Mouse (Mus musculus) liver, embryonic 14.5 days (tissue): ENCODE measurements at regions not wholly inside any gene's neighbourhood (a gene's known extent, or its start where the extent isn't known, plus 50 kb on each side); places are given as distances from the start of the nearest gene placed in this dataset.
A peak's percentile ranks its signal among the peaks of the same experiment; 100 is the strongest.

Source experiments
- ATAC-seq: fragments of 200-750 bp; cut with Nextera tagmentation; 2 replicates; pipeline ENCODE4 v1.8.0; 2017; ENCODE audit warnings: moderate number of reproducible peaks, mild to moderate bottlenecking, moderate library complexity; ENCODE audit not compliant: insufficient read depth
- DNase-seq, 3 experiments: peaks; one replicate each; pipeline ENCODE4 v3.0.0-alpha.2; 2012 to 2013; ENCODE audit warnings: low read depth in 3 of 3, low spot score in 3 of 3
- H3K27ac ChIP-seq: fragments of 300-500 bp; sonication (generic); 2 replicates; pipeline ENCODE4 v1.5.1; 2014; ENCODE audit warnings: moderate library complexity, mild to moderate bottlenecking, control low read depth, inconsistent platforms
- H3K27me3 ChIP-seq: fragments of 300-500 bp; sonication (generic); 2 replicates; pipeline ENCODE4 v1.6.1; 2014; ENCODE audit warnings: mild to moderate bottlenecking, low read length, moderate library complexity; ENCODE audit not compliant: control insufficient read depth, insufficient read depth
- H3K36me3 ChIP-seq: fragments of 300-500 bp; sonication (generic); replicated peaks from 2 replicates; pipeline ENCODE4 v1.6.1; 2014; ENCODE audit warnings: low read depth; ENCODE audit not compliant: control insufficient read depth, insufficient read depth
- H3K4me1 ChIP-seq, 2 experiments: fragments of 200-500 bp in 1 of 2; fragments of 300-500 bp in 1 of 2; sonication (generic) in 1 of 2; replicated peaks; 2 replicates each; pipeline ENCODE4 v1.6.1; 2012 to 2014; ENCODE audit warnings: antibody characterized with exemption in 1 of 2, inconsistent platforms in 1 of 2, low read length in 1 of 2; ENCODE audit not compliant: control insufficient read depth in 2 of 2, insufficient read depth in 2 of 2
- H3K4me2 ChIP-seq: fragments of 300-500 bp; sonication (generic); 2 replicates; pipeline ENCODE4 v1.6.1; 2014; ENCODE audit warnings: low read depth, mild to moderate bottlenecking, control low read depth, moderate library complexity
- H3K4me3 ChIP-seq, 2 experiments: fragments of 200-500 bp in 1 of 2; fragments of 300-500 bp in 1 of 2; sonication (generic) in 1 of 2; 2 replicates each; pipeline ENCODE4 v1.5.1; 2012 to 2014; ENCODE audit warnings: low read depth in 2 of 2, low read length in 2 of 2, mild to moderate bottlenecking in 2 of 2, control low read depth in 1 of 2, inconsistent platforms in 1 of 2, moderate library complexity in 1 of 2; ENCODE audit not compliant: insufficient read depth in 1 of 2
- H3K9ac ChIP-seq: fragments of 300-500 bp; sonication (generic); replicated peaks from 2 replicates; pipeline ENCODE4 v1.6.1; 2014; ENCODE audit warnings: mild to moderate bottlenecking, control low read depth, moderate library complexity
- H3K9me3 ChIP-seq: fragments of 300-500 bp; sonication (generic); 2 replicates; pipeline ENCODE4 v1.6.1; 2016; ENCODE audit warnings: low read length, mixed read lengths; ENCODE audit not compliant: control insufficient read depth
- CTCF ChIP-seq: IDR thresholded peaks from 2 replicates; pipeline ENCODE4 v1.5.1; 2016; ENCODE audit warnings: antibody characterized with exemption, low read depth, control low read depth
- EP300 ChIP-seq: IDR thresholded peaks from 2 replicates; pipeline ENCODE4 v1.6.1; 2016; ENCODE audit warnings: antibody characterized with exemption, low read depth
- WGBS: fragments of 180-500 bp; shearing (Covaris S2); extraction: QIAGEN DNeasy Blood & Tissue Kit; methylation state at CpG from one replicate; pipeline ENCODE4 v1.1.7; 2014; ENCODE audit not compliant: insufficient replicate concordance; 5-methylcytosine and 5-hydroxymethylcytosine counted together

GRCm38 (mm10) chr13:52327734-52328133, 203.3 kb downstream of the Diras2 start:
- no peaks in the 10 kb centered on the region for H3K4me1 ChIP-seq
- no peak for DNase-seq
- H3K9ac ChIP-seq = no peak overlapping the region
- TF ChIP-seq CTCF (no peak), EP300 (no peak)
- ATAC-seq = no peak
- H3K4me3 ChIP-seq = no peak overlapping the region
- no peaks in the 10 kb centered on the region for H3K9me3 ChIP-seq
- H3K27me3 ChIP-seq = no peaks in the 10 kb centered on the region
- WGBS = 74% methylated on average over 9 of the region's 9 CpGs
- no peak overlapping the region for H3K27ac ChIP-seq
- H3K4me2 ChIP-seq = no peak overlapping the region
- no peaks in the 10 kb centered on the region for H3K36me3 ChIP-seq

GRCm38 (mm10) chr13:52328766-52329165, 202.3 kb downstream of the Diras2 start:
- H3K36me3 ChIP-seq = no peaks in the 10 kb centered on the region
- no peak overlapping the region for H3K4me3 ChIP-seq
- H3K4me1 ChIP-seq = no peaks in the 10 kb centered on the region
- no peak for TF ChIP-seq CTCF
- no peak for TF ChIP-seq EP300
- H3K9ac ChIP-seq = no peak overlapping the region
- H3K27me3 ChIP-seq = no peaks in the 10 kb centered on the region
- DNase-seq = no peak
- no peak overlapping the region for H3K4me2 ChIP-seq
- H3K27ac ChIP-seq = no peak overlapping the region
- H3K9me3 ChIP-seq = no peaks in the 10 kb centered on the region
- 55% methylated on average over 8 of the region's 8 CpGs for WGBS
- no peak for ATAC-seq

DNA sequence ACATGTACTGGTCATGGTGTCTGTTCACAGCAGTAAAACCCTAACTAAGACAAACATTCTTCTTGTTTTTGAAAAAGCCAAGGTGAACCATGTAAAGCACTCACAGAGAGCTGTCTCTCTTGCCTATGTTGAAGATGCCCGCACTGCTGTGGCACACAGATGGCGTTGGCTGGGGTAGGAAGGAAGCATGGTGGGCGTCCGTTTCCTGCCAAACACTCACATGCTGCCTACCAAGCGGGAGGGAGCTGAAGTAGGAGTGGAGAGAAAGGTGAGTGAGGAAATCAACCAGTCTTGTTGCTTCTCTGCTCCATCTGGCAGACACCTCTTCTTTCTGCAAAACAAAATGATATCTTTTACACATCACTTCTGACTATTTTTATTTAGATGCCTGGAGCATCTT, 200.0 kb downstream of the Diras2 start:
- 31% methylated on average over 5 of the region's 5 CpGs for WGBS
- Histone ChIP-seq H3K4me1 (no peaks in the 10 kb centered on the region), H3K9me3 (no peaks in the 10 kb centered on the region), H3K27ac (no peak overlapping the region), H3K4me2 (no peak overlapping the region), H3K9ac (no peak overlapping the region), H3K27me3 (no peaks in the 10 kb centered on the region), H3K4me3 (no peak overlapping the region), H3K36me3 (no peaks in the 10 kb centered on the region)
- TF ChIP-seq EP300 = no peak
- no peak for TF ChIP-seq CTCF
- ATAC-seq (no peak), DNase-seq (no peak)

- H3K27ac ChIP-seq = no peak overlapping the region
These were observed 196.1 kb downstream of the Diras2 start for GRCm38 (mm10) chr13:52334962-52335361.

DNA sequence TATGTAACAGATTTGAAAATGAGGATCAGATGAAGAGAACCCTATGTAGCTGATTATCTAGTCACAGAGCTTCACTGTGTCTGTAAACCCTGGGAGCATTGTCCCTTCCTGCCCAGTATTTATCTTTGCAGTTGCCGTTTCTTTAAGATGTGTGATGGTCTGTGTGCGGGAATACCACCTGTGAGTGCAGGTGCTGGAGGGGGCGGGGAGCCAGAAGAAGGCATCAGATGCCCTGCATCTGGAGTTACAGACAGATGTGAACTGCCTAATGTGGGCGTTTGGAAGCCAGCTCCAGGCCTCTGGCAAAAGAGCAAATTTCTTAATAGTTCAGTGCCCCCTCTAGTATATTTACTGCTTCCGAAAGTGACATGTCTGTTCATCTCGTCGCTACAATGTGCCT, 193.1 kb downstream of the Diras2 start:
- Histone ChIP-seq H3K27ac (no peak overlapping the region), H3K27me3 (no peaks in the 10 kb centered on the region), H3K4me2 (no peak overlapping the region), H3K4me3 (no peak overlapping the region), H3K9ac (no peak overlapping the region), H3K9me3 (no peaks in the 10 kb centered on the region), H3K36me3 (no peaks in the 10 kb centered on the region), H3K4me1 (no peaks in the 10 kb centered on the region)
- TF ChIP-seq CTCF = no peak
- no peak for TF ChIP-seq EP300
- DNase-seq (no peak), ATAC-seq (no peak)
- 55% methylated on average over 7 of the region's 7 CpGs for WGBS

More at GRCm38 (mm10) chr13:52334962-52335361, 196.1 kb downstream of the Diras2 start:
- Histone ChIP-seq H3K4me1 (no peaks in the 10 kb centered on the region), H3K9ac (no peak overlapping the region), H3K27me3 (no peaks in the 10 kb centered on the region), H3K4me3 (no peak overlapping the region), H3K9me3 (no peaks in the 10 kb centered on the region), H3K36me3 (no peaks in the 10 kb centered on the region), H3K4me2 (no peak overlapping the region)
- ATAC-seq (no peak), DNase-seq (peak in 1 of 3 experiments; percentile 1)
- 18% methylated on average over 3 of the region's 3 CpGs for WGBS
- TF ChIP-seq CTCF (no peak), EP300 (no peak)

- H3K4me1 ChIP-seq = no peaks in the 10 kb centered on the region
- no peak for ATAC-seq
- H3K27me3 ChIP-seq = no peaks in the 10 kb centered on the region
- H3K4me2 ChIP-seq = no peak overlapping the region
- H3K9ac ChIP-seq = no peak overlapping the region
- H3K4me3 ChIP-seq = no peak overlapping the region
- no peaks in the 10 kb centered on the region for H3K36me3 ChIP-seq
- TF ChIP-seq EP300 = no peak
- H3K27ac ChIP-seq = no peak overlapping the region
- no peaks in the 10 kb centered on the region for H3K9me3 ChIP-seq
- DNase-seq = no peak
- WGBS = 65% methylated on average over 10 of the region's 10 CpGs
These were observed 191.9 kb downstream of the Diras2 start for GRCm38 (mm10) chr13:52339156-52339555.
